Mouse (Mus musculus) spleen, adult 2 months (tissue): Measurements from ENCODE around the gene Prnd. TPM values are rescaled to one million over a fixed set of nuclear protein-coding genes. Genes with fewer than 3 reads are reported as not detected.

Experiments
- DNase-seq, 2 experiments: peaks; one replicate each; pipeline versions ENCODE4 v3.0.0 to v3.0.0-alpha.2; 2012 to 2021; ENCODE audit warnings: low spot score in 2 of 2, low read depth in 1 of 2
- H3K27ac ChIP-seq: fragments of 200-500 bp; 2 replicates; pipeline ENCODE4 v1.5.1; 2012; ENCODE audit warnings: low read length, inconsistent platforms; ENCODE audit not compliant: insufficient read depth
- H3K27me3 ChIP-seq: fragments of 200-500 bp; 2 replicates; pipeline ENCODE4 v1.6.1; 2012; ENCODE audit warnings: mild to moderate bottlenecking, moderate library complexity, low read length, inconsistent platforms; ENCODE audit not compliant: control insufficient read depth, insufficient read depth
- H3K36me3 ChIP-seq: fragments of 200-500 bp; 2 replicates; pipeline ENCODE4 v1.6.1; 2012; ENCODE audit warnings: mild to moderate bottlenecking, low read length, inconsistent platforms; ENCODE audit not compliant: control insufficient read depth, insufficient read depth
- H3K4me1 ChIP-seq: fragments of 200-500 bp; 2 replicates; pipeline ENCODE4 v1.6.1; 2011; ENCODE audit warnings: inconsistent platforms; ENCODE audit not compliant: control insufficient read depth, insufficient read depth, insufficient read length
- H3K4me3 ChIP-seq: fragments of 200-500 bp; 2 replicates; pipeline ENCODE4 v1.5.1; 2011; ENCODE audit warnings: mild to moderate bottlenecking, inconsistent platforms; ENCODE audit not compliant: insufficient read depth, insufficient read length; ENCODE audit errors: extremely low read depth
- CTCF ChIP-seq: fragments of 200-500 bp; IDR thresholded peaks from 2 replicates; pipeline ENCODE4 v1.5.1; 2011; ENCODE audit warnings: mild to moderate bottlenecking, inconsistent platforms; ENCODE audit not compliant: insufficient read depth, insufficient read length, insufficient replicate concordance; ENCODE audit errors: extremely low read depth
- POLR2A ChIP-seq: fragments of 200-500 bp; IDR thresholded peaks from 2 replicates; pipeline ENCODE4 v1.6.1; 2011; ENCODE audit warnings: low read depth, low read length, inconsistent platforms
- WGBS: fragments of 180-500 bp; shearing (Covaris S2); methylation state at CpG from one replicate; pipeline ENCODE4 v1.1.7; 2018; 5-methylcytosine and 5-hydroxymethylcytosine counted together
- polyA plus RNA-seq: library from polyadenylated mRNA; depleted of rRNA; stranded (reverse); fragments of >200 nt; gene quantifications from 2 replicates; pipeline ENCODE4 v1.2.3, GENCODE M21; 2012

The Prnd gene
- polyA plus RNA-seq, 1 experiment, result 1.4 TPM

- H3K27ac ChIP-seq, result no peak overlapping the region
- WGBS, result 49% methylated on average over 8 of the region's 8 CpGs
- TF ChIP-seq POLR2A (no peak), CTCF (peak; percentile 67; the same call in 1 of the 2 replicates)
- peak; percentile 21 for DNase-seq
- no peaks in the 10 kb centered on the region for H3K36me3 ChIP-seq
- no peak overlapping the region for H3K4me3 ChIP-seq
- no peaks in the 10 kb centered on the region for H3K4me1 ChIP-seq
- no peaks in the 10 kb centered on the region for H3K27me3 ChIP-seq
These were observed 11.1 kb upstream of the Prnd start for GRCm38 (mm10) chr2:131939404-131940111.

GRCm38 (mm10) chr2:131940506-131940905 is 10.2 kb upstream of the Prnd start:
- TF ChIP-seq POLR2A (no peak), CTCF (no peak)
- H3K36me3 ChIP-seq, result no peaks in the 10 kb centered on the region
- H3K27me3 ChIP-seq, result no peaks in the 10 kb centered on the region
- H3K4me3 ChIP-seq, result no peak overlapping the region
- no peak for DNase-seq
- H3K4me1 ChIP-seq, result no peaks in the 10 kb centered on the region
- H3K27ac ChIP-seq, result no peak overlapping the region
- WGBS, result 58% methylated on average over 3 of the region's 3 CpGs

- 91% methylated on average over 6 of the region's 6 CpGs for WGBS
- no peaks in the 10 kb centered on the region for H3K36me3 ChIP-seq
- H3K27me3 ChIP-seq, result no peaks in the 10 kb centered on the region
- DNase-seq, result no peak
- no peak overlapping the region for H3K4me3 ChIP-seq
- TF ChIP-seq POLR2A (no peak), CTCF (no peak)
- H3K27ac ChIP-seq, result no peak overlapping the region
- H3K4me1 ChIP-seq, result no peaks in the 10 kb centered on the region
These were observed 9.2 kb upstream of the Prnd start for GRCm38 (mm10) chr2:131941501-131941900.

- Histone ChIP-seq H3K27ac (no peak overlapping the region), H3K27me3 (no peaks in the 10 kb centered on the region), H3K4me3 (no peak overlapping the region), H3K36me3 (no peaks in the 10 kb centered on the region), H3K4me1 (no peaks in the 10 kb centered on the region)
- WGBS, result 67% methylated on average over 1 of the region's 1 CpGs
- TF ChIP-seq CTCF, result no peak
- TF ChIP-seq POLR2A, result no peak
- no peak for DNase-seq
These were observed 6.3 kb upstream of the Prnd start for GRCm38 (mm10) chr2:131944370-131944769.

- peaks cover 2% of the 10 kb centered on the region; the same call in 1 of the 2 replicates for H3K4me1 ChIP-seq
- no peak overlapping the region for H3K27ac ChIP-seq
- DNase-seq, result no peak
- 62% methylated on average over 8 of the region's 8 CpGs for WGBS
- no peak for TF ChIP-seq POLR2A
- TF ChIP-seq CTCF, result no peak
- H3K27me3 ChIP-seq, result no peaks in the 10 kb centered on the region
- H3K4me3 ChIP-seq, result no peak overlapping the region
- H3K36me3 ChIP-seq, result no peaks in the 10 kb centered on the region
These were observed 5.4 kb upstream of the Prnd start for GRCm38 (mm10) chr2:131945225-131945624.

- H3K27me3 ChIP-seq, result no peaks in the 10 kb centered on the region
- peaks cover 7% of the 10 kb centered on the region; the same call in 1 of the 2 replicates for H3K4me1 ChIP-seq
- DNase-seq, result no peak
- no peak overlapping the region for H3K4me3 ChIP-seq
- TF ChIP-seq CTCF, result no peak
- no peak for TF ChIP-seq POLR2A
- H3K27ac ChIP-seq, result no peak overlapping the region
- 75% methylated on average over 6 of the region's 6 CpGs for WGBS
- H3K36me3 ChIP-seq, result no peaks in the 10 kb centered on the region
These were observed 4.9 kb upstream of the Prnd start for GRCm38 (mm10) chr2:131945765-131946164.

- peaks cover 8% of the 10 kb centered on the region; the same call in 1 of the 2 replicates for H3K4me1 ChIP-seq
- H3K27ac ChIP-seq, result no peak overlapping the region
- no peaks in the 10 kb centered on the region for H3K27me3 ChIP-seq
- DNase-seq, result no peak
- 93% methylated on average over 16 of the region's 16 CpGs for WGBS
- no peaks in the 10 kb centered on the region for H3K36me3 ChIP-seq
- H3K4me3 ChIP-seq, result no peak overlapping the region
- no peak for TF ChIP-seq POLR2A
- no peak for TF ChIP-seq CTCF
These were observed 4.3 kb upstream of the Prnd start for GRCm38 (mm10) chr2:131946351-131946750.
